Mouse (Mus musculus) layer of hippocampus, postnatal 10 days (tissue): ENCODE results near the gene Aplp2. TPM values are rescaled to one million over a fixed set of nuclear protein-coding genes. Genes with fewer than 3 reads are reported as not detected.
A peak's percentile ranks its signal among the peaks of the same experiment; 100 is the strongest.

Experiments used
- DNase-seq, 2 experiments: peaks; one replicate each; pipeline ENCODE4 v3.0.0; 2021; ENCODE audit warnings: low spot score in 2 of 2
- long read RNA-seq: library from polyadenylated mRNA; stranded (forward); transcript quantifications from one replicate; pipeline ENCODE4 v2.0.0, GENCODE M21; 2023
- total RNA-seq, 2 experiments: library from RNA; stranded (reverse); gene quantifications; 2 replicates each; pipeline ENCODE4 v1.2.3; 2021

Aplp2 gene
- 100 to 1,000 TPM; 420 to 448 TPM for total RNA-seq
- long read RNA-seq, transcript Aplp2-202 (17 exons, 3,504 nt): minor isoform, 8 of 301 reads
- long read RNA-seq, transcript Aplp2-209 (16 exons, 3,462 nt): minor isoform, 11 of 301 reads
- long read RNA-seq, transcript Aplp2-201 (17 exons, 3,634 nt): major isoform, 51 of 301 reads
- long read RNA-seq, partial matches to known transcripts: 25 of 301 reads
- long read RNA-seq, other reads (novel, unspliced or antisense): 203 of 301 reads

DNA sequence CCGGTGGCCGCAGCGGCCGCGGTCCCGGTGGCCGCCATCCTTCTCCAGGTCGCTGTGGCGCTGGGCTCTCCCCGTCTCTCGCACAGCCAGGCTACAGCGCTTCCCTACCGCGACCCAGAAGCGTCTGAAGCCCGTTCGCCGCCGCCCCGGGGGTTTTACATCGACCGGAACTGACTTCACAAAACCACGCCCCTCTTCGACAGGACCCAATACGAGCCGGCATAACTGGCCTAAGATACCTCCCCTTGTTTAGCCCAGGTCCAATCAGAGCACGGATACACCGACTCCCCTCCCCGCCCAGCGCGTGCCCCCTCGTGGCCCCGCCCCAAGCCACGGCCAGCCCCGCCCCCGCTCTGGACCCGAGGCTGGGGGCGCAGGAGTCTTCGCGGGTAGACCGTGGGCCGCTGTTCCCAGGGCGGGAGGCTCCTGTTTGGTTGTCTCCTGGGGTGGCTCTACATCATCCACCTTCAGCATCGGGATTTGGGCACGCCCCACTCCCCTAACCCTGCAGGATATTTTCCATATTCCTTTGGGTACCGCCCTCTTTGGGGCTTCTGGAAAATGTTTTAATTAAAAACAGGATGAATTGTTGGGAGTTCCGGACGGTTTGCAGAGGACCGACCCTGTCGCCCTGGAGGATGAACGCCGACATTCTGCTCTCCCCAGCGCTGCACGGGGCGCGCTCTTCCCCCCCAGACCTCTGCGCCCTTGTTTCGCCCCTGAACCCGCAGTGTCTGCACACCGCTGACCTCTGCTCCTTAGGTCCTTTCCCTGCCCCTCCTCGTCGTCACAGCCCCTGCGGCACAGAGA, at the start of gene Aplp2:
Gene Aplp2, minus strand, starts transcription at position 126 of the 810 bp plus-strand sequence.
- peak; percentile 96 to 97 for DNase-seq

DNA sequence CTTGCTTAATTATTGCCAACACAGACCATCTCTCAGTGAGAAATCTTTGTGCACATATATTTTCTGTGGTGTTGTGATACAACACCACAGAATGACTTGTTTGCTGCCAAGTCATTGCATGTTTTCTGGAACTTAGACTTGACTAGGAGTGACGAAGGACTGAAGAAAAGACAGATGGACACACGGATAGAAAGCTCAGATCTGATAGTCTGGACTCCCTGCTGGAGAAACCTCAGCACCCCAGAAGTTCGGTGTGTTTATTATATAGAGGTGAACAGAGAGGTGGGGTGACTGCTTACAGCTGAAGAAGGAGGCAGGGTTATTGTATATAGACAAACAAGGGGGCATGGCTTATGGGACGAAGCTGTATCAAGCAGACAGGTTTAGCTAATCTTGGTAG, 48.6 kb upstream of the Aplp2 start:
- DNase-seq: no peak

DNA sequence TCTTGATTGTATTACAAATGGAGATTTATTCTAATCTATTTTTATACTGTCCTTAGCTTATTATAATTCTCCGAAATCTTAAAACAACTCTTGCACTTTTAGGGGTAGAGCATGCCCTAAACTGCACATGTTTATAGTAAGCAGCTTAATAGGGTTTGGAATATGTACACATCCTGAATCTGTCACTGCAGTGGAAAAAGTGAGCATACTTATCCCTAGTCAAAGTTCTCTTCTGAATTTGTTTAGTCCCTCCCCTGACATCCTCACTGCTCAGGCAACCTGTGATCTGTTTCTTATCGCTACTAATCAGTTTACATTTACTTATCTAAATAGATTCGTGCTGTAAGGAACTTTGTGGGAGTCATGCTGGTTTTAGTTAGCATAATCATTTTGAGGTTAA, 46.6 kb upstream of the Aplp2 start:
- no peak for DNase-seq

DNA sequence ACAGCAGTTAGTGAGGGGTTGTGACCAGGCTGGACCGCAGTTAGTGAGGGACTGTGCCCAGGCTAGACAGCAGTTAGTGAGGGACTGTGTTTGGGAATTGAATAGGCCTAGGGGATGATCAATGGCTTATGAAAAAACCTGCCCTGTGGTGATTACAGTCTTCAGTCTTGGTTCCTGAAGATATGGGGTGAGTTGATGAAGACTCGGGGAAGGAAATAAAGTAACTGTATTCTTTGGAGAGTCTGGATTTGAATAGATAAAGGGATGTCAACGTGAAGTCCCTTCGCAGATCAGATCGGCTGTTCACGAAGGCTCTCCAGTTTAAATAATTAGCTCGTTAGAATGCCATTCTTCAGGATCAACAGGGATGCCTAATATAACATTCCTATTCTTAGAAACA, 44.3 kb upstream of the Aplp2 start:
- DNase-seq: no peak

DNA sequence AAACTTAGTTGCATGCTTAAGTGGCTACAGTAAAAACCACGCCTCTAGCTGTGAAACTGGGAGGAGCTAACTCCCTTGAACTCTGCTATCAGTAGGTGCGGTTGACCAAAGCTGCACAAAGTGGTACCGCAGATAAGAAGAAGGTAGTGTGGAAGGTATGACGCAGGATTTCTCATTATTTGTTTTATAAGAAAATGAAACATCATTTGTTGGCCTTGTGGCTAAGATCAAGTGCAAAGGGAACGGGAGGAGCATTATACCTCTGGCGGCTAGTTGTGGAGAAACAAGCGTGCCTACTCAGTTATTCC, 43.0 kb upstream of the Aplp2 start:
- no peak for DNase-seq

DNA sequence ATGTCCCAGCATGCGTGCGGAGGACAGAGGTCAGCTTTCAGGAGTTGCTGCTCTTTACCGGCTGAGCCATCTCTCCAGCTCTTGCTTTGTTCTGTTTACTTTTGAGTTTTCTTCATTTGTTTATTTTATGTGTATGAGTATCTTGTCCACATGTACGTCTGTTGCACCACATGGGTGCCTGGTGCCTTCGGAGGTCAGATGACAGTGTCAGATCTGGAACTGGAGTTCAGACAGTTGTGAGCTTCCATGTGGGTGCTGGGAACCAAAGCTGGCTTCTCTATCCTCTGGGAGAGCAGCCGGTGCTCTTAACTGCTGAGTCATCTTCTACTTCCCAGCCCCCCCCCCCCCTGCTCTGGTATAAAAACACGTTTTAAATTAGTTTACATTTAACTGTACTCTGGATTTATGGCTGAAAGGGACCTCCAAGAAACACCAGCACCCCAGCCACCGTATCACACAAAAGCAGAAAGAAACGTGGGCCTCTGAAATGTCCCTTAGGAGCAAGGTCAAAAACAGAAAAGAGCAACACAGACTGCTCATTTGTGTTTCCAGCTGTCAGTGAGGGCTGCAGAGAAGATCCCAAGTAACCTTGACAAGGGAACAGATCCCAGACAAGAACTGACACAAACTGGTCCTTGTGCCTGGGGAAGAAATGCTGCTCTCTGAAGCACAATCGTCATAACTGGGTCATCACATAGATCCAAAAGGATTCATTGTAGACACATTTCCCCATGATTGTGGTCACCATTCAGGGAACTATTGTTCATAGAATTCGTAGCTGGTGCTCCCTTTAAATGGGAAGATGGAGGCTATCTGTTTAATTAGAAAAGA, 42.5 kb upstream of the Aplp2 start:
- no peak for DNase-seq

DNA sequence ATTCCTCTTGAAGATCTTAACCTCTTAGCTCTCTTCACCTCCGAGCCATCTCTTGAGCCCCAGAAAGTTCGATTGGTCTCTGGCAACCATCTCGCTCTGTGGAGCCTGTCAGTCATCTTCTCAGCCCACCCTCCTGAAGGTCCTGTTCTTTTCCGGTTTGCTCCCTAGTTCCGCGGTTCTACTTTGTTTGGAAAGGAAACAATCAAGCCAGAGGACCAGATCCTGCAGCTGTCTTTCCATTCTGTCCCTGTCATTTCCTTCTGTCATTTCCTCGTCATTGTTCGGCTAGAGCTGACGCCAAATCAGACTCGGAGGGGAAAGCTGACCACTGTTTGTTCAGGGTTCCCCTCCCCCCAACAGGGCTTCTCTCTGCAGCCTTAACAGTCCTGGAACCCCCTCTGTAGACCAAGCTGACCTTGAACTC, 41.7 kb upstream of the Aplp2 start:
- peak in 1 of 2 experiments; percentile 12 for DNase-seq

DNA sequence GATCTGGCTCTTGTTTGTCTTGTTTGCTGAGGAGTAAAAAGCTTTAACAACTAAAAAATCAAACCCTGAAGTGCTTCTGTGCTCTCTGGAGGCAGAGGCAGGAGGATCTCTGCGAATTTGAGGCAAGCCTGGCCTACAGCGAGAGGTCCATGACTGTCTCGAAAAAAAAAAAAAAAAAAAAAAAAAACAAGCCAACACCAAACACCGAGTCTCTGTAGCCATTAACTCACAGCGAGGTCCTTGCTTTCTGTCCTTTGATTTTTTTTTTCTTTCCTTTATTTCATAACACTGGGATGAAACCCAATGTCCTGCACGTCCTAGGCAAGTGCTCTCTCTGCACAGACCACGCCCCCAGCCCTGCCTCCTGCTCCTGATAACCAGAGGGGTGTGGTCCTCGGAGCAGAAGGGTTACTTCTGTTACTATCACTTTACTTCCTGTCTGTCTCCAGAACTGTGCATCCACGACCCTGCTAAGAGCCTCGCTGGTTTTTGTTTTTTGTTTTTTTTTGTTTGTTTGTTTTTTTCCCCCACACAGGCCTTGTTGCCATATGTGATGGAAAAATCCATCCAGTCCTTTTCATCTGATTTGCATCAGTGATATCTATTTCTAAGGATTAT, 40.7 kb upstream of the Aplp2 start:
- no peak for DNase-seq

DNA sequence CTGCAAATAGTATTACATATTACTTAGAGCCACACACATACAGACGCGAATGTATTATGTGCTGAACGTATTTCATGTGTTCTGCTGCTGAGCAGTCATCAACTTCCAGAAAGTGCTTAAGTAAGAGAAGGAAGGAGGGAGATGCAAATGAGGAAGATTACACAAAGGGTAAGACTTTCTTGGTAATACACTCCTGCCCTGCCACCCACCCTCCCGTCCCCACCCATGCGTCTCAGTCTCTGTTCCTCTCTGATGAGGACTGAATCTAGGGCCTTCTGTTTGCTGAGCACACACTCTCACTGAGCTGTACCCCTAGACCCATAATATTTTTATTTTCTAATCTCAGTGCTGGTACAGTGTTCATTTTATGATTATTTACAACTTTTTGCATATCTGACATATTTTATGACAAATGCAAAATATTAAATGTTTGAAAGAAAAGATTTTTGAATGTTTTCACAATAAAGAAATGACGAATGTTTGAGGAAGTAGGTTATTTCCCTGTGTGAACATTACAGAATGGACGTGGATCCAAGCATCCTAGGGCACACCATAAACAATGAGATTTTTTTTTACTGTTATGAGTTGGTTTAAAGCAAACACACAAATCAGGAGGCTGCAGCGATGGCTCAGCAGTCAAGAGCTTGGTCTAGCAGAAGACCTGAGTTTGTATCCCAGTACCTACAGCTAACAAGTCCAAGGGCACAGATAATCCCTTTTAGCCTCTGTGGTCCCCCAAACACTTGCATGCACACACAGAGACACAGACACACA, 36.0 kb upstream of the Aplp2 start:
- no peak for DNase-seq

DNA sequence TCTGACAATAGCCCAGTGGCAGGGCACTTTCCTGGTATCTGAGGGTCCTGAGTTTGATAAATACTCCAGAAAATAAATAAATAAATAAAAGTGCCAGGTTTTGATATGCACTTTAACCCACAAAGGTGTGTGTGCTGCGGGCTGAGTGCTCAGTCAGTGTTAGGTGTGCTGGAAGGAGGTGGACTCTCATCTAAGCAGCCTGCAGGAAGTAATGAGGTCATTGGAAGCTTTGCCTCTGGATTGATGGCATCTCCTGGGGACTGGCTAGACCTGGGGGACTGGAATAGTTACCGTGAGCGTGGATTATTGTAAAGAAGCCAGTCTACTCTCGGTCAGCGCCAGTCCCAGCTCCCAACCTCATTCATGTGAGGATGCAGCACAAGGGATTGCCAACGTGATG, 34.8 kb upstream of the Aplp2 start:
- DNase-seq: no peak

DNA sequence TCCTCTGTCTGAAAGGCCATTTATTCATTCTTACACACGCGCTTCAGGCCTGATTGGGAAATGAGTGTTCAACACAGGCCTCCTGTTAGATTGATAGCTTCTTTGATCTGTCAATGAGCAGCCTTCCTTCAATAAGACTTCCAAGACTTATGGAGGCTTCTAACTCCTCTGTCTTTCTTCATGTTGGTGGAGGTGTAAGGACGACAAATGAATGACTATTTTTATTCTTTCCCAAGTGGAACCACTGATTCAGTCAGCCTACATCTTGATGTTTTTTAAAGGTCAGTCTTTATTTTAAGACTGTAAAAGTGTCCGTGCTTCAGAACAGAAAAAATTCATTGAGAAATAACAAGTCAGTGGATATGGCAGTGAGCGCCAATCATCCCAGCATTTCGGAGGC, 33.4 kb upstream of the Aplp2 start:
- no peak for DNase-seq

DNA sequence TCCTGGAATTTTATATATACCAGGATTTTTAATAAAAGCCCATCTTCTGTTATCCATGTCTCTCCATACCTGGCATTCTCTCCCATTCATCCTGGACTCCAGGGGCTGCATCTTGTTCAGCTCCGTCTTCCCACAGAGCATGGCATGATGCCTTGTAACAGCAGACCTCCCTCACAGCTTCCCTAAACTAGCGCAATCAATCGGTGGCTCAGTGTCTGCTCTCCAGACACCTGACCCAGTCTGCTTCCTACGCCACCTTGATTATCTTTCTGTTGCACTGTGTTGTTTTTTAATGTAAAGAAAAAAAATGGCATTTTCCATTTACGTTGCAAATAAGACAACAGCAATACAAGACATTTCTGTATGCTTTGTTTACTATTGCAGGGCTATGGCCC, 32.3 kb upstream of the Aplp2 start:
- no peak for DNase-seq

DNA sequence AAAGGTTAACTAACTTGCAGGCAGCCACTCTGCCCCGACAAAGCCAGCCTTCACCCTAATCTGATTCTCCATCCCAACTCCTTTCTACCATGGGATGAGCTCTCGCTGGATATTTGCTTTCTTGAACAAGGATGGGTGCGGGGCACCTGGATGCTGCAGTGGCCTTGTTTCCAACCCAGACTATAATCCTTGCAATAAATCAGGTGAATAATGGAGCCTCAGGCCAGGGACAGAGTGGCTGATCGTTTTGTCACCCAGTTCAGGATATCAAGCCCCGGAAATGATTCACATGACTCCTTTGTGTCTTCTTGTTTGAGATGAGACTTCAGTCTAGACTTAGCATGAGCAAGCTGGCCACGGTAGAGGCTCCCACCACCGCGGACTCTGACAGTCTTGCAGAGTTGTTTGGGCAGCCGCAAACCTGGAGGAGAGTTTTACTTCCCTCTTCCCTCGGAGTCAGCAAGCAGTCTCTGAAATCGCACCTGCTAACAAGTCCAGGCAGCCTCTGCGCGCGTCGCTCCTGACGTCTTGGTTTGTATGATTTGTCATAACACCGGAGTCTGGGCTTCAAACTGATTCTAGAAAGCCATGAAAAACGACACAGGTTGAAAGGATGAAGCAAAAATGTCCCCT, 31.8 kb upstream of the Aplp2 start:
- DNase-seq: no peak

DNA sequence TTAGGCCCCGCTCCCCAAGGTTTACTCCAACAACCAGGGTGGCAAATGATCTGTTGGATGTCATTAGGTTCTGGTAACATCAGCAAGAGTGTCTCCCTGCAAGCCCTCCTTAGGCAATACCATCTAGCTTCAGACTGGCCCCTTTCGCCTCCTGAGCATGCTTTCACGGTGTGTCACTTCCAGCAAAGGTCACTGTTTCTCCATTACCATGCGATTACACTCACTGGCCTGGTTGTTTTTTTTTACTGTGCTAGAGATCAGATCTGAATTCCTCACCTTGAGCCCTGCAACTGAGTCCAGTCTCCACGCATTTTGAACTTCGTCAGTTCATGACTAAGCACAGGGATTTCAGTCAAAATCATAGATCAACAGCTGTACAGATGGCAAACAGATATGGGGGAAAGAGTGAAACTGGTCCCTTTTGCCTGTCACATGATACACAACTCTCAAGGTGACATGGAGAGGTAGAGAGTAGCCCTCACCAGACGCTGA, 29.6 kb upstream of the Aplp2 start:
- no peak for DNase-seq

DNA sequence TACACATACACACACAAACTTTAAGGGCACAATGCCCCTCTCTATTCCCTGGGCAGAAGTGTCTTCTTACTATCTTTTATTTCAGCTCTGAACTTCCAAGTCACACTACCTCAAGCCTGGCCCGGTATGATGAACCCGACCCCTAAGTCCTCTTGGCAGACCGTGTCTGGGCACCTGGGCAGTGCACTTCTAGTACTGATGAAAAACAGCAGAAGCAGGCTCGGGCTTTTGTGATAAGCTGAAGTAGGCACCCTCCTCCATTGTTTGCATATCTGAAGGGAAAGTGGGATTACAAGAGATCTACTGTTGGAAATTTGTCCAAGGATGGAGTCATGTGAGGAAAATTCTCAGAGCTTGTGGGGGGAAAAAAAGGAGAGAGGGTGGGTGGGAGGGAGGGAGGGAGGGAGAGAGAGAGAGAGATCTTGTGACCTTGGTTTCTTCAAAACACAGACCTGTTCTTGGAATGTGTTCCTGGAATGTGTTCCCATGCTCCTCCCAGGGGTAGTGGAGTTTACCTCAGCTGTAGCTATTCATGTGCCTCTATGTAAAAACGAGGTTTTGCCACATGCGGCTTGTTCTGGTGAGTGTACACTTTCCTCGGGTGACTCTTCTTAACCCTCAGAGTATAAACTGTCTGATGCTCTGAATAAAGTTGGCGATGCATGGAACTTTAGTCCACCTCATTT, 29.1 kb upstream of the Aplp2 start:
- DNase-seq: no peak

DNA sequence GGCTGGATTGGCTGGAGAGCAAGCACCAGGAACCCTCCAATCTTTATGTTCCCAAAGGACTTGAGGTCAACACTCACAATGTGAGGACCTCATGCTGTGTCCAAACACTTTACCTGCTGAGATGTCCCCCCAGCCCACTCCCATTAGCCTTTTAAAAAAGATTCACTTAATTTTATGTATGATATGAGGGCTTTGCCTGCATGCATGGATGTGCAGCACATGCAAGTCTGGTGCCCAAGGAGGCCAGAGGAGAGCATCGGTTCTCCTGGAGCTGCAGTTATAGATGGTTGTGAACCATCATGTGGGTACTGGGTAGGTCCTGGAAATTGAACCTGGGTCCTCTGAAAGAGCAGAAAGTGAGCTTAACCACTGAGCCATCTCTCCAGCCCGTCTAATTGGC, 27.9 kb upstream of the Aplp2 start:
- DNase-seq: no peak

DNA sequence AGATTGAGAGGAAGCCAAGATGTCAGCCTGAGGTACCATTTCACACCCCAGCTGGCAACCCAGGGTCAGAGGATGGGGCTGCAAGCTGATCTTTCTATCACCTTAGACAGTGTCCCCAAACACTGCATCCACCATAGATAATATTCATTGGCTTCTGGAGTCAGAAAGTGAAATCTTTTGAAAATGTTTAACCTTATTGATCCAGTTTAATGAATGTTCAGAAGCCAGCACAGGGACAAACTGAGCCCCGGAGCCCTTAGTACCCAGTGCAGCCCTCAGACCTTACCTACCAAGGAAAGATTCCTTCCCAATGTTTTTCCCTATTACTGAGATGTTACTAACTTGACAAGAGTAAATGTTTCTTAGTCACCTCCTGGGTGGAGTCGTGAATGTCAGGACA, 26.9 kb upstream of the Aplp2 start:
- DNase-seq: no peak

DNA sequence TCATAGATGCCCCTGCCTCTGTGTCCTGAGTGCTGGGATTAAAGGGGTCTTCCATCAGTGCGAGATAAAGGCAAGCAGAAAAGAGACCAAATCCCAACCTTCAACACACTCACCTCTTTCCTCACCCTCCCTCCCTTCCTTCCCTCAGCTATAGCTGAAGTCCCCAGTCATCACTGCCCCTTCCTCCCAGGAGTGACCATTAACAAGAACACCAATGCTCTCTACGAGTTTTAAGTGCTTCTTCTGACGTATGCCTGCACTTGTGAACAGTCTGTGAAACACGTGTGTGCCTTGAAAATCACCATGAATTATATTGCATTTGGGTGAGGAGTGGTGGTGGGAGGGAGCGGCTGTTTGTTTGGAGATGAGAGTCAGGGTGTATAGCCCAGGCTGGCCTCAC, 24.5 kb upstream of the Aplp2 start:
- DNase-seq: no peak

DNA sequence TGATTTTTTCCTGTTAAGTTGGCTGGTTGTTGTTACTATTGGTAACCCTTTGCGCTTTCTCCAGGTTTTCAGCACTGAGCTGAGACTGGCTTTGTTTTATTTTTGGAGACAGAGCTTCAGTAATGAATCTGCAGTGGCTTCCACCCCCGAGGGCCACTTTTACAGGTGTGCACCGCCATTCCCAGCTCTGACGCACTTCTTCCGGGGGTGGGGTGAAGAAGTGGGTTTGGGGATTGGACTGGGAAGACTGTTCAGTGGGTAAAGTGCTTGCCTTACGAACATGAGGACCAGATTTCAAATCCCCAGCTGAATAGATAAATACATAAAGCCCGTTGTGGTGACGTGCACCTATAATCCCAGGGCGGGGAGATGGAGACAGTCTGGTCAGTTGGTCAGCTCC, 23.9 kb upstream of the Aplp2 start:
- no peak for DNase-seq

DNA sequence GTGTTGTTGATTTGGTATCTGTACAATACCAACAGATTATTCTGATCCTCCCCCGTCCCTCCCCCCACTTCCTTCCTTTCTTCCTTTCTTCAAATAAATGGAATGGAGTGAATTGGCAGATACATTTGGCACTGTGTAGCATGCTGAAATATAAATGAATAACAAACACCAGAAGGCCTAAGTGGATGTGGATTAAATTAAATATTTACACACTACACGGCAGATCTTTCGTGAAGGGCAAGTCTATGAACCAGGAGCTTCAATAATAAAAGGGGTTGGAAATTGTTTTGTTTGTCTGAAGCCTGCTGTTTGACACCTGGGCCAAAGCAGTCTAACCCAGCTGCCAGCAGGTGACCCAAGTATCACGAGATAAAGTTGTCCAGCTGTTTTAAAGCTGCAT, 23.4 kb upstream of the Aplp2 start:
- DNase-seq: no peak
